Mouse (Mus musculus) limb, embryonic 14.5 days (tissue): Measurements from ENCODE around the gene Majin. TPM values are rescaled to one million over a fixed set of nuclear protein-coding genes. Genes with fewer than 3 reads are reported as not detected.
A peak's percentile ranks its signal among the peaks of the same experiment; 100 is the strongest.

ENCODE experiments used
- ATAC-seq: fragments of 200-750 bp; cut with Nextera tagmentation; 2 replicates; pipeline ENCODE4 v1.8.0; 2017; ENCODE audit warnings: low read depth, moderate number of reproducible peaks, moderate TSS enrichment; ENCODE audit not compliant: low FRiP score
- DNase-seq: peaks from one replicate; pipeline ENCODE4 v3.0.0-alpha.2; 2015; ENCODE audit warnings: low spot score
- H3K27ac ChIP-seq: fragments of 300-500 bp; sonication (generic); replicated peaks from 2 replicates; pipeline ENCODE4 v1.5.1; 2014; ENCODE audit warnings: low read depth, mild to moderate bottlenecking, low read length, moderate library complexity, mixed read lengths
- H3K27me3 ChIP-seq: fragments of 300-500 bp; sonication (generic); 2 replicates; pipeline ENCODE4 v1.6.1; 2014; ENCODE audit warnings: low read length, mixed read lengths; ENCODE audit not compliant: control insufficient read depth, insufficient read depth
- H3K36me3 ChIP-seq: fragments of 300-500 bp; sonication (generic); 2 replicates; pipeline ENCODE4 v1.6.1; 2014; ENCODE audit warnings: mild to moderate bottlenecking, low read length, moderate library complexity, mixed read lengths; ENCODE audit not compliant: control insufficient read depth, insufficient read depth
- H3K4me1 ChIP-seq: fragments of 300-500 bp; sonication (generic); 2 replicates; pipeline ENCODE4 v1.6.1; 2014; ENCODE audit warnings: antibody characterized with exemption, low read length, mixed read lengths; ENCODE audit not compliant: control insufficient read depth, insufficient read depth
- H3K4me2 ChIP-seq: fragments of 300-500 bp; sonication (generic); replicated peaks from 2 replicates; pipeline ENCODE4 v1.6.1; 2014; ENCODE audit warnings: low read depth, mild to moderate bottlenecking, low read length, moderate library complexity; ENCODE audit not compliant: severe bottlenecking
- H3K4me3 ChIP-seq: fragments of 300-500 bp; sonication (generic); replicated peaks from 2 replicates; pipeline ENCODE4 v1.5.1; 2014; ENCODE audit warnings: low read length
- H3K9ac ChIP-seq: fragments of 300-500 bp; sonication (generic); 2 replicates; pipeline ENCODE4 v1.6.1; 2014; ENCODE audit warnings: mild to moderate bottlenecking, low read depth, low read length, moderate library complexity; ENCODE audit not compliant: severe bottlenecking
- H3K9me3 ChIP-seq: fragments of 300-500 bp; sonication (generic); 2 replicates; pipeline ENCODE4 v1.6.1; 2016; ENCODE audit warnings: low read length; ENCODE audit not compliant: control insufficient read depth
- POLR2A ChIP-seq: fragments of 200-500 bp; IDR thresholded peaks from 2 replicates; pipeline ENCODE4 v1.8.0; 2012; ENCODE audit warnings: inconsistent platforms, mild to moderate bottlenecking, moderate library complexity, borderline replicate concordance; ENCODE audit not compliant: insufficient read depth, insufficient read length; ENCODE audit errors: extremely low read depth
- WGBS: fragments of 180-500 bp; shearing (Covaris S2); extraction: QIAGEN DNeasy Blood & Tissue Kit; methylation state at CpG from one replicate; pipeline ENCODE4 v1.1.7; 2014; 5-methylcytosine and 5-hydroxymethylcytosine counted together
- polyA plus RNA-seq, 2 experiments: library from polyadenylated mRNA; depleted of rRNA in 1 of 2; stranded (reverse) in 1 of 2; unstranded in 1 of 2; fragments of >200 nt; fragmentation: Nextera tagmentation in 1 of 2; extraction: Ambion mirVana in 1 of 2; gene quantifications; 2 replicates each; pipeline versions ENCODE4 v1.2.1 to v1.2.3; 2012 to 2014

Majin gene
- polyA plus RNA-seq, 2 experiments: 0.05 TPM; not detected in 1

GRCm38 (mm10) chr19:6234337-6235083, 50.3 kb downstream of the Majin start:
- no peak for TF ChIP-seq POLR2A
- WGBS: 76% methylated on average over 11 of the region's 11 CpGs
- Histone ChIP-seq H3K9me3 (no peaks in the 10 kb centered on the region), H3K36me3 (peaks cover 40% of the 10 kb centered on the region), H3K27me3 (no peaks in the 10 kb centered on the region), H3K4me3 (peak overlapping the region; percentile 83), H3K27ac (no peak overlapping the region), H3K4me1 (peaks cover 9% of the 10 kb centered on the region), H3K4me2 (peak overlapping the region; percentile 91), H3K9ac (peak overlapping the region; percentile 72; the same call in 1 of the 2 replicates)
- ATAC-seq: no peak
- no peak for DNase-seq

- H3K27me3 ChIP-seq: no peaks in the 10 kb centered on the region
- peak within 1 kb of the TSS; percentile 91 for H3K4me2 ChIP-seq
- peaks cover 9% of the 10 kb centered on the region for H3K4me1 ChIP-seq
- ATAC-seq (peak; percentile 94), DNase-seq (peak; percentile 94)
- H3K9ac ChIP-seq: peak within 1 kb of the TSS; percentile 72
- H3K27ac ChIP-seq: peak within 1 kb of the TSS; percentile 93
- H3K9me3 ChIP-seq: no peaks in the 10 kb centered on the region
- peak within 1 kb of the TSS; percentile 83 for H3K4me3 ChIP-seq
- peaks cover 31% of the 10 kb centered on the region for H3K36me3 ChIP-seq
- TF ChIP-seq POLR2A: no peak
- WGBS: 3% methylated on average over 46 of the region's 48 CpGs
Measured at GRCm38 (mm10) chr19:6235084-6236052, 51.2 kb downstream of the Majin start, which contains the start of gene Ppp2r5b. Ppp2r5b (minus strand) TSS chr19:6235872.

- H3K4me3 ChIP-seq: peak overlapping the region; percentile 83
- H3K9me3 ChIP-seq: no peaks in the 10 kb centered on the region
- no peaks in the 10 kb centered on the region for H3K27me3 ChIP-seq
- DNase-seq (peak; percentile 91), ATAC-seq (peak; percentile 90)
- peak overlapping the region; percentile 72 for H3K9ac ChIP-seq
- peak overlapping the region; percentile 91 for H3K4me2 ChIP-seq
- H3K4me1 ChIP-seq: peaks cover 9% of the 10 kb centered on the region
- H3K27ac ChIP-seq: peak overlapping the region; percentile 93
- WGBS: 0% methylated on average over 9 of the region's 9 CpGs
- TF ChIP-seq POLR2A: no peak
- H3K36me3 ChIP-seq: peaks cover 25% of the 10 kb centered on the region
Measured at GRCm38 (mm10) chr19:6236053-6236441, 51.9 kb downstream of the Majin start.

- WGBS: 68% methylated on average over 7 of the region's 7 CpGs
- Histone ChIP-seq H3K9ac (no peak overlapping the region), H3K4me3 (no peak overlapping the region), H3K36me3 (peaks cover 18% of the 10 kb centered on the region), H3K27me3 (no peaks in the 10 kb centered on the region), H3K4me1 (peaks cover 9% of the 10 kb centered on the region), H3K9me3 (no peaks in the 10 kb centered on the region), H3K27ac (no peak overlapping the region), H3K4me2 (no peak overlapping the region; the same call in 1 of the 2 replicates)
- no peak for ATAC-seq
- no peak for DNase-seq
- TF ChIP-seq POLR2A: no peak
Measured at GRCm38 (mm10) chr19:6236842-6237241, 52.7 kb downstream of the Majin start.

- ATAC-seq: no peak
Measured at GRCm38 (mm10) chr19:6238740-6239139, 54.6 kb downstream of the Majin start.

More at GRCm38 (mm10) chr19:6238740-6239139, 54.6 kb downstream of the Majin start:
- H3K4me3 ChIP-seq: no peak overlapping the region
- H3K9me3 ChIP-seq: no peaks in the 10 kb centered on the region
- H3K9ac ChIP-seq: no peak overlapping the region
- no peaks in the 10 kb centered on the region; the same call in 1 of the 2 replicates for H3K36me3 ChIP-seq
- no peaks in the 10 kb centered on the region for H3K27me3 ChIP-seq
- TF ChIP-seq POLR2A: no peak
- no peak overlapping the region for H3K27ac ChIP-seq
- H3K4me2 ChIP-seq: no peak overlapping the region
- no peak for DNase-seq
- peaks cover 16% of the 10 kb centered on the region for H3K4me1 ChIP-seq
